In genomic region chr7:108950312-108950761, GRCm38 (mm10) we compare ENCODE assay signal across 8 mouse cellular contexts. TPM values are rescaled to one million over a fixed set of nuclear protein-coding genes. Genes with fewer than 3 reads are reported as not detected.
DNase-seq lines count a peak whose midpoint lies in the region; ATAC-seq and TF ChIP-seq lines count a peak whose summit lies in the region.

Tub (plus strand) TSS chr7:108950338.

- H3K9ac ChIP-seq in midbrain, embryonic 15.5 days: peak within 1 kb of the TSS; percentile 74

- H3K4me3 ChIP-seq in kidney, adult 2 months (ENCODE audit: insufficient read depth, low read depth, low read length): peak within 1 kb of the TSS; percentile 14; the same call in 1 of the 2 replicates
- H3K4me3 ChIP-seq in limb, embryonic 10.5 days: peak within 1 kb of the TSS; percentile 73
- peak within 1 kb of the TSS; percentile 79 for H3K4me3 ChIP-seq in midbrain, embryonic 15.5 days

- no peaks in the 10 kb centered on the region for H3K36me3 ChIP-seq in kidney, adult 2 months (ENCODE audit: control insufficient read depth, insufficient read depth, low read length)
- peaks cover 12% of the 10 kb centered on the region for H3K36me3 ChIP-seq in limb, embryonic 10.5 days
- no peaks in the 10 kb centered on the region; the same call in 1 of the 2 replicates for H3K36me3 ChIP-seq in midbrain, embryonic 15.5 days (replicated peaks)
- H3K36me3 ChIP-seq in splenic B cell, adult 2 months (ENCODE audit: control insufficient read depth, insufficient read depth, low read length, poor library complexity, severe bottlenecking): no peaks in the 10 kb centered on the region

- H3K27me3 ChIP-seq in kidney, adult 2 months (replicated peaks; ENCODE audit: control insufficient read depth, insufficient read depth, low read length): no peaks in the 10 kb centered on the region
- H3K27me3 ChIP-seq in limb, embryonic 10.5 days (ENCODE audit: low read depth, poor library complexity, severe bottlenecking): peaks cover 53% of the 10 kb centered on the region
- H3K27me3 ChIP-seq in midbrain, embryonic 15.5 days (replicated peaks): peaks cover 23% of the 10 kb centered on the region
- no peaks in the 10 kb centered on the region for H3K27me3 ChIP-seq in splenic B cell, adult 2 months (ENCODE audit: control insufficient read depth, insufficient read depth, low read length, poor library complexity, severe bottlenecking)

- ATAC-seq in common myeloid progenitor, adult 5-6 weeks (replicated peaks; ENCODE audit: low read depth, poor library complexity, severe bottlenecking): peak; percentile 29
- ATAC-seq in granulocyte monocyte progenitor cell, adult 5-6 weeks (replicated peaks; ENCODE audit: poor library complexity, severe bottlenecking): peak; percentile 39
- peak; percentile 87 for ATAC-seq in midbrain, embryonic 15.5 days (replicated peaks)

- TF ChIP-seq POLR2A in kidney, adult 2 months (IDR thresholded peaks at IDR 0.05; ENCODE audit: low read depth, low read length): no peak

- 1% methylated on average over 44 of the region's 44 CpGs for WGBS in kidney, adult 2 months
- WGBS in limb, embryonic 10.5 days: under 1% methylated on average over 44 of the region's 44 CpGs
- 1% methylated on average over 44 of the region's 44 CpGs for WGBS in midbrain, embryonic 15.5 days

- H3K4me2 ChIP-seq in midbrain, embryonic 15.5 days: peak within 1 kb of the TSS; percentile 86

- no peaks in the 10 kb centered on the region for H3K4me1 ChIP-seq in kidney, adult 2 months (ENCODE audit: control insufficient read depth, insufficient read depth, low read length)
- H3K4me1 ChIP-seq in limb, embryonic 10.5 days: peaks cover 14% of the 10 kb centered on the region
- peaks cover 20% of the 10 kb centered on the region for H3K4me1 ChIP-seq in midbrain, embryonic 15.5 days

- TF ChIP-seq CTCF in kidney, adult 2 months (conservative IDR thresholded peaks at IDR 0.05; ENCODE audit: insufficient read depth, insufficient read length, low read depth, low read length): no peak

- H3K9me3 ChIP-seq in limb, embryonic 10.5 days (replicated peaks): no peaks in the 10 kb centered on the region
- no peaks in the 10 kb centered on the region for H3K9me3 ChIP-seq in midbrain, embryonic 15.5 days

- no peak within 1 kb of the TSS for H3K27ac ChIP-seq in kidney, adult 2 months (ENCODE audit: insufficient read depth, low read depth, low read length)
- peak within 1 kb of the TSS; percentile 68 for H3K27ac ChIP-seq in limb, embryonic 10.5 days
- H3K27ac ChIP-seq in midbrain, embryonic 15.5 days: peak within 1 kb of the TSS; percentile 84

- peak; percentile 28 for DNase-seq in kidney, adult 18-20 months
- DNase-seq in kidney, adult 11 months: no peak
- DNase-seq in kidney, adult 2 months: peak; percentile 24
- DNase-seq in limb, embryonic 10.5 days (ENCODE audit: low spot score): peak; percentile 79
- DNase-seq in splenic B cell, adult 2 months (ENCODE audit: low read depth, low spot score): peak; percentile 85

RNA-seq across cellular contexts. Expression of gene Tub, which starts in this region (rescaled TPM):
- not detected in 2 replicates for total RNA-seq in common myeloid progenitor, adult 5-6 weeks (2017)
- not detected in 2 replicates for total RNA-seq in granulocyte monocyte progenitor cell, adult 5-6 weeks (2014; fragmentation: Nextera tagmentation)
- not detected in 2 replicates for total RNA-seq in granulocyte monocyte progenitor cell, adult 5-6 weeks (2017)
- 0.31 and 0.52 TPM in 2 replicates for polyA plus RNA-seq in kidney, adult 2 months (2012; rRNA removed)
- 2.4 and 3.7 TPM in 2 replicates for polyA plus RNA-seq in limb, embryonic 10.5 days (2016; fragmentation: Nextera tagmentation; extraction: Ambion mirVana)
- polyA plus RNA-seq in midbrain, embryonic 15.5 days (2015; fragmentation: Nextera tagmentation; extraction: Ambion mirVana): 57.0 and 63.1 TPM in 2 replicates

Comparison
In these comparisons a context has a peak if more than half of its experiments do, and no peak if none do; other contexts are left out.
1. RNA of gene Tub (polyA plus RNA-seq): 57.0 to 63.1 TPM in midbrain, embryonic 15.5 days; 2.4 to 3.7 TPM in limb, embryonic 10.5 days and 0.31 to 0.52 TPM in kidney, adult 2 months; every median in the first group is over 10 times any median in the second.
2. Peak in ATAC-seq in common myeloid progenitor, adult 5-6 weeks; RNA of the gene not detected or under 1 TPM.
3. Peak in ATAC-seq in granulocyte monocyte progenitor cell, adult 5-6 weeks; RNA of the gene not detected or under 1 TPM.
4. Peak in DNase-seq and H3K4me3 ChIP-seq in kidney, adult 2 months; RNA of the gene not detected or under 1 TPM.
5. ATAC-seq: peak in every context shown above with its lines; median percentile 87 in midbrain, embryonic 15.5 days; 39 in granulocyte monocyte progenitor cell, adult 5-6 weeks; 29 in common myeloid progenitor, adult 5-6 weeks.
6. H3K4me3 ChIP-seq: peak in every context shown above with its lines; median percentile 79 in midbrain, embryonic 15.5 days; 73 in limb, embryonic 10.5 days; 14 in kidney, adult 2 months.